In the genomic region with DNA sequence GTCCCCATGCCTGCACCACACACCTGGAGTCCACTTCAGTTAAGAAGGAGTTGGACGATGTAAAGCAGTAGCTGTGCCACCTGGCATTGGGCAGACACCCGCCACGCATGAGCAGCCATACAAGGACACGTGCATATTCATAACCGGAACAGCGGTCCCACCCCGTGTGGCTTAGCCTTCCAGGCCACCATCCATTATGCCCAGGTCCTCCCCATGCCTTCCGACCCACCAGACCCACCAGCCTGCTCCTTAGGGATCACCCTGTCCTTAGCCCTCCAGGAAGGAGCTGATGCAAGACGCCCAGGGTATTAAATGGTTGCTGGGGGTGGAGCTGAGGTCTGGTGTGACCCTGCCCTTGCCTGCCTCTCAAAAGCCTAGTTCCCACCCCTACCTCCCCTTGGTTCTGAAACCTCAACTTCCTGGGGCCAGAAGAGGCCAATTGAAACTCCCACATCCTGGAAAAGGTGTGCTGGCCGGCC, we compare ENCODE assay signal across 8 mouse cellular contexts. TPM values are rescaled to one million over a fixed set of nuclear protein-coding genes. Genes with fewer than 3 reads are reported as not detected.
DNase-seq lines count a peak whose midpoint lies in the region; ATAC-seq and TF ChIP-seq lines count a peak whose summit lies in the region.

No protein-coding gene starts in this region.

- no peak for TF ChIP-seq CTCF in spleen, adult 2 months (IDR thresholded peaks at IDR 0.05; ENCODE audit: extremely low read depth, insufficient read depth, insufficient read length, insufficient replicate concordance)

- 73% methylated on average over 10 of the region's 10 CpGs for WGBS in neural tube, embryonic 11.5 days
- WGBS in neural tube, embryonic 15.5 days, result 65% methylated on average over 10 of the region's 10 CpGs
- WGBS in forebrain, embryonic 13.5 days, result 65% methylated on average over 10 of the region's 10 CpGs
- WGBS in spleen, adult 2 months, result 26% methylated on average over 10 of the region's 10 CpGs

- H3K4me1 ChIP-seq in neural tube, embryonic 11.5 days (ENCODE audit: control insufficient read depth, insufficient read depth, low read length), result peaks cover 17% of the 10 kb centered on the region; the same call in 1 of the 2 replicates
- H3K4me1 ChIP-seq in neural tube, embryonic 15.5 days, result peaks cover 43% of the 10 kb centered on the region
- H3K4me1 ChIP-seq in forebrain, embryonic 13.5 days, result peaks cover 44% of the 10 kb centered on the region
- peaks cover 10% of the 10 kb centered on the region; the same call in 1 of the 2 replicates for H3K4me1 ChIP-seq in spleen, adult 2 months (ENCODE audit: control insufficient read depth, insufficient read depth, insufficient read length)

- H3K27ac ChIP-seq in neural tube, embryonic 11.5 days (ENCODE audit: low read depth, low read length), result no peak overlapping the region
- H3K27ac ChIP-seq in neural tube, embryonic 15.5 days (replicated peaks), result no peak overlapping the region
- no peak overlapping the region for H3K27ac ChIP-seq in forebrain, embryonic 13.5 days
- H3K27ac ChIP-seq in spleen, adult 2 months (ENCODE audit: insufficient read depth, low read length), result peak overlapping the region; percentile 76

- H3K9me3 ChIP-seq in neural tube, embryonic 11.5 days (ENCODE audit: control insufficient read depth, low read length), result no peaks in the 10 kb centered on the region
- H3K9me3 ChIP-seq in neural tube, embryonic 15.5 days (replicated peaks), result no peaks in the 10 kb centered on the region
- no peaks in the 10 kb centered on the region for H3K9me3 ChIP-seq in forebrain, embryonic 13.5 days (replicated peaks)

- no peaks in the 10 kb centered on the region for H3K36me3 ChIP-seq in neural tube, embryonic 11.5 days (ENCODE audit: control insufficient read depth, insufficient read depth, low read length)
- H3K36me3 ChIP-seq in neural tube, embryonic 15.5 days, result no peaks in the 10 kb centered on the region
- H3K36me3 ChIP-seq in forebrain, embryonic 13.5 days (ENCODE audit: poor library complexity, severe bottlenecking), result peaks cover 4% of the 10 kb centered on the region; the same call in 1 of the 2 replicates
- peaks cover 9% of the 10 kb centered on the region for H3K36me3 ChIP-seq in spleen, adult 2 months (ENCODE audit: control insufficient read depth, insufficient read depth, low read length)

- ATAC-seq in neural tube, embryonic 11.5 days (ENCODE audit: insufficient read depth, low FRiP score, low TSS enrichment), result no peak
- no peak for ATAC-seq in neural tube, embryonic 15.5 days (ENCODE audit: low FRiP score)
- ATAC-seq in forebrain, embryonic 13.5 days, result no peak

- H3K9ac ChIP-seq in neural tube, embryonic 11.5 days (ENCODE audit: low read length), result peak overlapping the region; percentile 4; the same call in 1 of the 2 replicates
- no peak overlapping the region for H3K9ac ChIP-seq in neural tube, embryonic 15.5 days (replicated peaks)
- no peak overlapping the region for H3K9ac ChIP-seq in forebrain, embryonic 13.5 days

- peak overlapping the region; percentile 65 for H3K4me2 ChIP-seq in neural tube, embryonic 11.5 days (ENCODE audit: low read depth)
- no peak overlapping the region for H3K4me2 ChIP-seq in neural tube, embryonic 15.5 days
- H3K4me2 ChIP-seq in forebrain, embryonic 13.5 days, result peak overlapping the region; percentile 100

- TF ChIP-seq POLR2A in spleen, adult 2 months (IDR thresholded peaks at IDR 0.05; ENCODE audit: low read depth, low read length), result no peak

- H3K27me3 ChIP-seq in neural tube, embryonic 11.5 days (ENCODE audit: control insufficient read depth, insufficient read depth, low read length), result no peaks in the 10 kb centered on the region
- 0 out of 2 replicates have a peak, but pooled peaks cover 9% of the 10 kb centered on the region for H3K27me3 ChIP-seq in neural tube, embryonic 15.5 days (replicated peaks)
- peaks cover 3% of the 10 kb centered on the region; the same call in 1 of the 2 replicates for H3K27me3 ChIP-seq in forebrain, embryonic 13.5 days
- no peaks in the 10 kb centered on the region for H3K27me3 ChIP-seq in spleen, adult 2 months (ENCODE audit: control insufficient read depth, insufficient read depth, low read length)

- DNase-seq in neural tube, embryonic 11.5 days (ENCODE audit: low spot score), result no peak
- peak; percentile 63 for DNase-seq in liver
- peak in 1 of 2 experiments; percentile 58 for DNase-seq in spleen, adult 2 months (ENCODE audit: low read depth in 1 of 2, low spot score in 2 of 2)
- DNase-seq in layer of hippocampus, adult 9-11 months, result no peak
- no peak for DNase-seq in layer of hippocampus, adult 18-20 months (ENCODE audit: low spot score in 2 of 2)
- no peak for DNase-seq in urinary bladder, adult 18-20 months (ENCODE audit: low spot score in 2 of 2)

- no peak overlapping the region for H3K4me3 ChIP-seq in neural tube, embryonic 11.5 days (ENCODE audit: low read depth, low read length)
- H3K4me3 ChIP-seq in neural tube, embryonic 15.5 days (replicated peaks), result no peak overlapping the region
- no peak overlapping the region for H3K4me3 ChIP-seq in forebrain, embryonic 13.5 days
- peak overlapping the region; percentile 50 for H3K4me3 ChIP-seq in spleen, adult 2 months (ENCODE audit: extremely low read depth, insufficient read depth, insufficient read length)

RNA-seq across cellular contexts. Expression of a gene that starts 3.4 kb away (rescaled TPM):
- polyA plus RNA-seq in neural tube, embryonic 11.5 days (2014; fragmentation: Nextera tagmentation; extraction: Ambion mirVana), result 17.2 and 17.3 TPM in 2 replicates
- 8.7 and 20.5 TPM in 2 replicates for polyA plus RNA-seq in neural tube, embryonic 15.5 days (2015; fragmentation: Nextera tagmentation; extraction: Ambion mirVana)
- polyA plus RNA-seq in forebrain, embryonic 13.5 days (2015; fragmentation: Nextera tagmentation; extraction: Ambion mirVana), result 16.0 and 17.1 TPM in 2 replicates
- 152 and 243 TPM in 2 replicates for polyA plus RNA-seq in spleen, adult 2 months (2012; rRNA removed)
- total RNA-seq in layer of hippocampus, adult 18-20 months (2021), result 1 to 10 TPM; 2.0 to 2.9 TPM

RNA-seq across cellular contexts. Expression of a gene that starts 31.2 kb away (rescaled TPM):
- polyA plus RNA-seq in neural tube, embryonic 11.5 days (2014; fragmentation: Nextera tagmentation; extraction: Ambion mirVana), result 140 and 143 TPM in 2 replicates
- 139 and 156 TPM in 2 replicates for polyA plus RNA-seq in neural tube, embryonic 15.5 days (2015; fragmentation: Nextera tagmentation; extraction: Ambion mirVana)
- polyA plus RNA-seq in forebrain, embryonic 13.5 days (2015; fragmentation: Nextera tagmentation; extraction: Ambion mirVana), result 147 and 164 TPM in 2 replicates
- polyA plus RNA-seq in spleen, adult 2 months (2012; rRNA removed), result 121 and 148 TPM in 2 replicates
- 100 to 1,000 TPM; 260 to 290 TPM for total RNA-seq in layer of hippocampus, adult 18-20 months (2021)

RNA-seq across cellular contexts. Expression of a gene that starts 32.0 kb away (rescaled TPM):
- 24.3 and 24.4 TPM in 2 replicates for polyA plus RNA-seq in neural tube, embryonic 11.5 days (2014; fragmentation: Nextera tagmentation; extraction: Ambion mirVana)
- 48.4 and 50.4 TPM in 2 replicates for polyA plus RNA-seq in neural tube, embryonic 15.5 days (2015; fragmentation: Nextera tagmentation; extraction: Ambion mirVana)
- 24.0 and 28.0 TPM in 2 replicates for polyA plus RNA-seq in forebrain, embryonic 13.5 days (2015; fragmentation: Nextera tagmentation; extraction: Ambion mirVana)
- polyA plus RNA-seq in spleen, adult 2 months (2012; rRNA removed), result 28.6 and 36.1 TPM in 2 replicates
- 10 to 100 TPM; 46.7 to 46.9 TPM for total RNA-seq in layer of hippocampus, adult 18-20 months (2021)

RNA-seq across cellular contexts. Expression of a gene that starts 46.3 kb away (rescaled TPM):
- 284 and 285 TPM in 2 replicates for polyA plus RNA-seq in neural tube, embryonic 11.5 days (2014; fragmentation: Nextera tagmentation; extraction: Ambion mirVana)
- polyA plus RNA-seq in neural tube, embryonic 15.5 days (2015; fragmentation: Nextera tagmentation; extraction: Ambion mirVana), result 412 and 431 TPM in 2 replicates
- polyA plus RNA-seq in forebrain, embryonic 13.5 days (2015; fragmentation: Nextera tagmentation; extraction: Ambion mirVana), result 328 and 333 TPM in 2 replicates
- 159 and 271 TPM in 2 replicates for polyA plus RNA-seq in spleen, adult 2 months (2012; rRNA removed)
- 100 to 1,000 TPM; 257 to 266 TPM for total RNA-seq in layer of hippocampus, adult 18-20 months (2021)

RNA-seq across cellular contexts. Expression of a gene that starts 58.2 kb away (rescaled TPM):
- polyA plus RNA-seq in neural tube, embryonic 11.5 days (2014; fragmentation: Nextera tagmentation; extraction: Ambion mirVana), result 10.9 and 11.2 TPM in 2 replicates
- 5.0 and 8.4 TPM in 2 replicates for polyA plus RNA-seq in neural tube, embryonic 15.5 days (2015; fragmentation: Nextera tagmentation; extraction: Ambion mirVana)
- polyA plus RNA-seq in forebrain, embryonic 13.5 days (2015; fragmentation: Nextera tagmentation; extraction: Ambion mirVana), result 7.7 and 8.3 TPM in 2 replicates
- 183 and 205 TPM in 2 replicates for polyA plus RNA-seq in spleen, adult 2 months (2012; rRNA removed)
- 1 to 10 TPM; 4.7 to 6.1 TPM for total RNA-seq in layer of hippocampus, adult 18-20 months (2021)
